Mouse (Mus musculus): ENCODE data around the gene Mtus2. TPM values are rescaled to one million over a fixed set of nuclear protein-coding genes. Genes with fewer than 3 reads are reported as not detected.
A peak's percentile ranks its signal among the peaks of the same experiment; 100 is the strongest.

The Mtus2 gene
- polyA plus RNA-seq, 1 experiment = 8.7 TPM

DNA sequence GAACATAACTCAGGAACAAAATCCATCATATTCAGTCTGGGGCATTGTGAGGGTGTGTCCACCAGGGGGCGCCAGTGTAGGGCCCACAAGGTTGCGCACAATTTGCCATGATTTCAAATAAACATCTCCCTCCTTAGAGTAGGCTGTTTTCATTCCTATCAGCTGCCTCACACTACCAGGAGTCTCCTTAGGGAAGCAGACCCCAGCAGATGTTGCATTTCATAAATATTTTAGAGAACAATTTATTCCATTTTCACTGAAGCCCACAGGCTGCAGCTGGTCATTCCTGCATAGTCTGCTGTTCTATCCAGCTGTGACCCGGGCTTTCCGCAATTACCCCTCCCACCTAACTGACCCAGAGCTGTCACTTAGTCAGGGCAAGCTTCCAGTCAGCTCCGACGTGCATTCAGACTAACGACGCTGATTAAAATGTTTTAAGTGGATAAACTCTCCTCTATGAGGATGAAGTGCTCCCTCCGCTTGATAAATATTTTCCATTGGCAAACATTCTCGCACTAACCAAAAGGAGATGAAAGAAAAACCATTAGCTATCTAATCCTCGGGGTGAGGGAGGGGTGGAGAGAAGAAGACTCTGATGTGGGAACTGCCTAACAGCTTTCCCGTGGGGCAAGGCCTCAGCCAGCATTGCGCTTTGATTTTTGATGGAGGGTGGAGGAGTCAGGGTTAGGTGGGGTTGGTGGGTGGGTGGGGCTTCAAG is 223.6 kb downstream of the Mtus2 start:
- no peak overlapping the region for H3K4me3 ChIP-seq (ENCODE audit: control insufficient read depth, insufficient read depth, low read length)
- 36% methylated on average over 13 of the region's 13 CpGs for WGBS
- peak; percentile 10 for DNase-seq
- H3K4me1 ChIP-seq (replicated peaks; ENCODE audit: control insufficient read depth, insufficient read depth, low read length) = no peaks in the 10 kb centered on the region
- H3K27me3 ChIP-seq (ENCODE audit: control insufficient read depth, insufficient read depth, low read length) = no peaks in the 10 kb centered on the region
- no peak for TF ChIP-seq POLR2A (IDR thresholded peaks at IDR 0.05; ENCODE audit: control insufficient read depth, extremely low read depth, insufficient read depth, low read length, poor library complexity)
- TF ChIP-seq CTCF (IDR thresholded peaks at IDR 0.05; ENCODE audit: borderline replicate concordance, control insufficient read depth, extremely low read depth, insufficient read depth, low read length, poor library complexity) = no peak
- H3K27ac ChIP-seq (ENCODE audit: control insufficient read depth, insufficient read depth, low read length) = no peak overlapping the region
- no peaks in the 10 kb centered on the region for H3K36me3 ChIP-seq (ENCODE audit: control insufficient read depth, insufficient read depth, low read length)

DNA sequence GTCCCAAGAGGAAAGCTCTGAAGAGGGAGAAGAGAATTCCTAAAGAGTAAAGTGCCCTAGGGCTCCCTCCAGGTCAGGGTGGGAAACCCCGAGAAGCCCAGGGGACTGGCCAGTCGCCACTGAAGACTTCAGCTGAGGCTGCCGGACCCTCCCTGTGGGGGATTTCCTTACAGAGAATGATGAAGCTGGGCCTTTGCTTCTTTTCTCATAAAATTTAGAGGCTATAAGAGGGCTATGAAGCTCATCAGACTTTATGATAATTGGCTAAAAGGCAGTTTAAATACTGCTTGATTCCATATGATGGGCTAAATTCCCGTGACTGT is 224.1 kb downstream of the Mtus2 start:
- 51% methylated on average over 4 of the region's 4 CpGs for WGBS
- Histone ChIP-seq H3K27me3 (ENCODE audit: control insufficient read depth, insufficient read depth, low read length) (no peaks in the 10 kb centered on the region), H3K27ac (ENCODE audit: control insufficient read depth, insufficient read depth, low read length) (no peak overlapping the region)

DNA sequence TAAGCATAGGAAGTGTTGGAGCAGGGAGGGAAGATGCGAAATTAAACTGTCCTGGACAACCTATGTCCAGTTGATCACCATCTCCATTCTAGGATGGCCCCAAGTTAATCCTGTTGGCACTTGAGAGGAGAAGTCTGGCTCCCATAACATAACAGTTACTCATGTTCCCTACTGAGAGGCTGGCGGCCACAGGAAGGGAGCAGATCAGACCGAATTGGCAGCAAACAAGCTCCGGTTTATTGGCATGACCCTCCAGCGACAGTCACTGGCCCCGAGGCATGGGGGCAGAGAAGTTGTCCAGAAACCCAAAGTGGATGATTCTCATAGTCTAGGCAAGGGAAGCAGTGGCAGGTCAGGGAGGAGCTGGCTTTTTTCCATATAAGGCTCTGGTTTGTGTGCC is 224.8 kb downstream of the Mtus2 start:
- TF ChIP-seq POLR2A (IDR thresholded peaks at IDR 0.05; ENCODE audit: control insufficient read depth, extremely low read depth, insufficient read depth, low read length, poor library complexity) = no peak
- TF ChIP-seq CTCF (IDR thresholded peaks at IDR 0.05; ENCODE audit: borderline replicate concordance, control insufficient read depth, extremely low read depth, insufficient read depth, low read length, poor library complexity) = no peak
- 85% methylated on average over 6 of the region's 6 CpGs for WGBS

More for the DNA sequence above, 224.1 kb downstream of the Mtus2 start:
- TF ChIP-seq CTCF (IDR thresholded peaks at IDR 0.05; ENCODE audit: borderline replicate concordance, control insufficient read depth, extremely low read depth, insufficient read depth, low read length, poor library complexity) (no peak), POLR2A (IDR thresholded peaks at IDR 0.05; ENCODE audit: control insufficient read depth, extremely low read depth, insufficient read depth, low read length, poor library complexity) (no peak)
- Histone ChIP-seq H3K36me3 (ENCODE audit: control insufficient read depth, insufficient read depth, low read length) (no peaks in the 10 kb centered on the region), H3K4me1 (replicated peaks; ENCODE audit: control insufficient read depth, insufficient read depth, low read length) (no peaks in the 10 kb centered on the region), H3K4me3 (ENCODE audit: control insufficient read depth, insufficient read depth, low read length) (no peak overlapping the region)
- DNase-seq = no peak

DNA sequence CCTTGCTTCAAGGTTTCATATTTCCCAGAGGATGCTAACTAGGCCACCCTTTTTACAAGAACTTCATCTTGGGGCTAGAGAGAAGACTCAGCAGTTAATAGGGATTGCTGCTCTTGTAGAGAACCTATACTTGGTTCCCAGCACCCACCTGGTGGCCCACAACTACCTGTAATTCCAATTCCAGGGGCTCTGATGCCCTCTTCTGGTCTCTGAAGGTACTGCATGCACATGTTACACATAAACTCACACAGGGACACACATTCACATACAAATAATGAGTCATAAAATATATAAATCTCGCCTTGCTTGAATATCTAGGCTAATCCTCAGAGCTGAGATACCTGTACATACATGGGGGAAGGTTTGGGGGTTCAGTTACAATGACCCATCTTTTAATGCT is 228.8 kb downstream of the Mtus2 start:
- no peak overlapping the region for H3K27ac ChIP-seq (ENCODE audit: control insufficient read depth, insufficient read depth, low read length)
- H3K36me3 ChIP-seq (ENCODE audit: control insufficient read depth, insufficient read depth, low read length) = no peaks in the 10 kb centered on the region
- H3K27me3 ChIP-seq (ENCODE audit: control insufficient read depth, insufficient read depth, low read length) = no peaks in the 10 kb centered on the region
- TF ChIP-seq CTCF (IDR thresholded peaks at IDR 0.05; ENCODE audit: borderline replicate concordance, control insufficient read depth, extremely low read depth, insufficient read depth, low read length, poor library complexity) = no peak
- no peak for TF ChIP-seq POLR2A (IDR thresholded peaks at IDR 0.05; ENCODE audit: control insufficient read depth, extremely low read depth, insufficient read depth, low read length, poor library complexity)
- no peak for DNase-seq
- no peaks in the 10 kb centered on the region for H3K4me1 ChIP-seq (replicated peaks; ENCODE audit: control insufficient read depth, insufficient read depth, low read length)
- WGBS = 74% methylated on average over 1 of the region's 1 CpGs
- no peak overlapping the region for H3K4me3 ChIP-seq (ENCODE audit: control insufficient read depth, insufficient read depth, low read length)

More for the DNA sequence above, 224.8 kb downstream of the Mtus2 start:
- H3K4me1 ChIP-seq (replicated peaks; ENCODE audit: control insufficient read depth, insufficient read depth, low read length) = no peaks in the 10 kb centered on the region
- no peak overlapping the region for H3K4me3 ChIP-seq (ENCODE audit: control insufficient read depth, insufficient read depth, low read length)
- H3K36me3 ChIP-seq (ENCODE audit: control insufficient read depth, insufficient read depth, low read length) = no peaks in the 10 kb centered on the region
- no peak overlapping the region for H3K27ac ChIP-seq (ENCODE audit: control insufficient read depth, insufficient read depth, low read length)
- DNase-seq = no peak
- no peaks in the 10 kb centered on the region for H3K27me3 ChIP-seq (ENCODE audit: control insufficient read depth, insufficient read depth, low read length)

DNA sequence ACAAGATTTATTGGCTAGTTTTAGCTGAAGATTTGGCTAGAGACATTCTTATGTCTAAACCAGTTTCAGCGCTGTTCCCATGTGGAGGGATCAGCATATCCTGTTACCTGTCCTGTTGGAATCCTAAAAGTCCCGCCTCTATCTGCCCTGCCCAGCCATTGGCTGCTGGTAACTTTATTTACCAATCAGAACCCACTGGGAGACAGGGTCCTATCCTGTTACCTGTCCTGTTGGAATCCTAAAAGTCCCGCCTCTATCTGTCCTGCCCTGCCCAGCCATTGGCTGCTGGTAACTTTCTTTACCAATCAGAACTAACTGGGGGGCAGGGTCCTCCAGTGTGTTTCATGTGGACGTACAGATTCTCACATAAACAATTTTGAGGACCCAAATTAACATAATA is 234.3 kb downstream of the Mtus2 start:
- H3K36me3 ChIP-seq (ENCODE audit: control insufficient read depth, insufficient read depth, low read length) = no peaks in the 10 kb centered on the region
- no peak for TF ChIP-seq POLR2A (IDR thresholded peaks at IDR 0.05; ENCODE audit: control insufficient read depth, extremely low read depth, insufficient read depth, low read length, poor library complexity)
- TF ChIP-seq CTCF (IDR thresholded peaks at IDR 0.05; ENCODE audit: borderline replicate concordance, control insufficient read depth, extremely low read depth, insufficient read depth, low read length, poor library complexity) = no peak
- H3K4me1 ChIP-seq (replicated peaks; ENCODE audit: control insufficient read depth, insufficient read depth, low read length) = no peaks in the 10 kb centered on the region
- WGBS = 28% methylated on average over 4 of the region's 4 CpGs
- no peak for DNase-seq
- H3K27ac ChIP-seq (ENCODE audit: control insufficient read depth, insufficient read depth, low read length) = no peak overlapping the region
- H3K4me3 ChIP-seq (ENCODE audit: control insufficient read depth, insufficient read depth, low read length) = no peak overlapping the region
- no peaks in the 10 kb centered on the region for H3K27me3 ChIP-seq (ENCODE audit: control insufficient read depth, insufficient read depth, low read length)

DNA sequence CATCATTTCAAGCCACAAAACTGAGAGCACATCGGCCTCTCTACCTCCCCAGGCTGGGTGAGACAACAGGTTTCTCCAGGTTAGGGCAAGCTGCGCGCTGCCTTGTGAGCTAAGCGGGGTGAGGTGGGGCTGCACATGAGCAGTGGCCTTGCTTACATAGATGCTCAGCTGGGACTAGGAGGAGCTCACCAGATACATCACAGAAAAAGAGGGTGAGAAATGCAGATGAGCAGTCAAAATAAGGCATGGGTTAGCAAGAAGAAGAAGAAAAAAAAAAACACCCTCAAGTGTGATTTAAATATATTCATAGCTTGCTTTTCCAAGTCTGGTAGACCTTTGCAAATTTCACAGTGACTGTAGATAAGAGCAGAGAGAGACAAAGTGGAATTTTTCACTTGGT is 254.7 kb downstream of the Mtus2 start:
- no peak overlapping the region for H3K4me3 ChIP-seq (ENCODE audit: control insufficient read depth, insufficient read depth, low read length)
- H3K36me3 ChIP-seq (ENCODE audit: control insufficient read depth, insufficient read depth, low read length) = no peaks in the 10 kb centered on the region
- WGBS = 98% methylated on average over 4 of the region's 4 CpGs
- no peaks in the 10 kb centered on the region for H3K27me3 ChIP-seq (ENCODE audit: control insufficient read depth, insufficient read depth, low read length)
- DNase-seq = no peak
- no peaks in the 10 kb centered on the region for H3K4me1 ChIP-seq (replicated peaks; ENCODE audit: control insufficient read depth, insufficient read depth, low read length)
- no peak overlapping the region for H3K27ac ChIP-seq (ENCODE audit: control insufficient read depth, insufficient read depth, low read length)
- no peak for TF ChIP-seq CTCF (IDR thresholded peaks at IDR 0.05; ENCODE audit: borderline replicate concordance, control insufficient read depth, extremely low read depth, insufficient read depth, low read length, poor library complexity)

DNA sequence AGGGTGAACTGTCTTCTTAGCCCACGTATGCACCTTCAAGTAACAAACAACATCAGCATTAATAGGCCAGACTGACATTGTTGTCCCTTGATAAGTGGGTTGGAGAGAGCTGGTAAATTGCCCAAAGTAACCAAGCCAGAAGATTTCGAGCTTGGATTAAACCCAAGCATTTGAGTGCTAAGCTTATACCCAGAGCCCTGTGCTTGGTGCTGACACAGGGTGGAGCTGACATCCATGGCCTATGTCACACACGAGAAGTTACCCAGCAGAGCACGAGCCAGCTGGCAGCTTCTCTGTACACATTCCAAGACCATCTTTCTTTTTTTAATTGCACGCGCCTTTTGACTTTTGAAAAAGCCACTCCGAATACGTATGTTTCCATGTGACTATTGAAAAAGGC is 259.7 kb downstream of the Mtus2 start:
- Histone ChIP-seq H3K4me3 (ENCODE audit: control insufficient read depth, insufficient read depth, low read length) (no peak overlapping the region), H3K27me3 (ENCODE audit: control insufficient read depth, insufficient read depth, low read length) (no peaks in the 10 kb centered on the region), H3K4me1 (replicated peaks; ENCODE audit: control insufficient read depth, insufficient read depth, low read length) (no peaks in the 10 kb centered on the region), H3K27ac (ENCODE audit: control insufficient read depth, insufficient read depth, low read length) (no peak overlapping the region), H3K36me3 (ENCODE audit: control insufficient read depth, insufficient read depth, low read length) (no peaks in the 10 kb centered on the region)
- DNase-seq = no peak
- TF ChIP-seq CTCF (IDR thresholded peaks at IDR 0.05; ENCODE audit: borderline replicate concordance, control insufficient read depth, extremely low read depth, insufficient read depth, low read length, poor library complexity) (no peak), POLR2A (IDR thresholded peaks at IDR 0.05; ENCODE audit: control insufficient read depth, extremely low read depth, insufficient read depth, low read length, poor library complexity) (no peak)
- 94% methylated on average over 8 of the region's 8 CpGs for WGBS
